Mouse (Mus musculus) Patski (cell line): ENCODE data around the gene Phf5a. TPM values are rescaled to one million over a fixed set of nuclear protein-coding genes. Genes with fewer than 3 reads are reported as not detected.

Experiments used
- ATAC-seq: fragments of 100-300 bp; one replicate; pipeline ENCODE4 v1.8.0; 2021
- CTCF ChIA-PET: fragments of 350-600 bp; sonication (Branson Sonifier 250); formaldehyde crosslinking; loops from one replicate; lab custom pipeline; 2022; ENCODE audit warnings: inconsistent platforms; lab: Charles Lee
- POLR2A ChIA-PET: fragments of 350-600 bp; sonication (Branson Sonifier 250); formaldehyde crosslinking; loops from one replicate; lab custom pipeline; 2022; ENCODE audit warnings: antibody characterized with exemption, inconsistent platforms; lab: Charles Lee
- DNase-seq: peaks from one replicate; pipeline ENCODE4 v3.0.0-alpha.2; 2011; ENCODE audit warnings: low read depth, low spot score
- H3K27me3 ChIP-seq: fragments of 371-371 bp; one replicate; pipeline ENCODE4 v1.5.1; 2021
- CTCF ChIP-seq: fragments of 100-300 bp; IDR thresholded peaks from one replicate; pipeline ENCODE4 v1.5.1; 2021
- in situ Hi-C: fragments of 300-500 bp; cut with MboI; formaldehyde crosslinking; loops from 3 replicates; pipeline ENCODE4 v1.11.1; 2018; ENCODE audit warnings: low pct_unique_long_range_greater_than_20kb, mixed read lengths
- polyA plus RNA-seq: library from polyadenylated mRNA; unstranded; gene quantifications from one replicate; pipeline ENCODE4 v1.2.3, GENCODE M21; 2021

The Phf5a gene
- polyA plus RNA-seq, 1 experiment from 2014 or later, result 68.2 TPM

DNA sequence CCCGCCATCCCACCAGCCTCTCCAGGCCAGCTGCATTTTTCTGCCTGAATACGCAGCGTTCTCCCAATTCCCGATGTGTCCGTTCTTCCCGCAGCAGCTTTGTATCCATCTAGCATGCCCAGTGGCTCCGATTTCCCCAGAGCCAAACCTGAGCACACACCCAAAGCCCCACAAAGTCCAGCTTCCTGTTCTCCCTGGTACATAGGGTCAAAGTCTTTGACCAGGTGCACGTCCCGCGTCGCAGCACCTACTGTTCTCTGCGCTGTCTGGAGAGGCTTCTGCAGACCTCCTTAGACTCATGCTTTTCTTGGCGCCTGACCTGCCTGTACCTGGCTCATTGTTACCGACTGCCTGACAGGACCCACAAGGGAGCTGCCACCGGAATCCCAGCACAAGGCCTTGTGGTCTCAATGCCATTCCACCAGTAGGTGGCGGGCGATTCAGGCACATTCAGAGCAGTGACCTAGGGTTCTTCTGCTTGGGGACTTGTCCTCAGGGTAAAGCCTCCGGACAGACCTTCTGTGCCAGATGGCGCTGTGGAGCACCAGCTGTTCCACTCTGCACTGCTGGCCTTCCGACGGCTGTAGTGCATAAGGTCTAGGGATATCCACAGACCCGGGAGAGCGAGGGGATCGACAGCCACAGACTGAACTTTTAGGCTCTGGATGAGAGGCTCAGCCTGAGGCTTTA is 40.4 kb downstream of the Phf5a start:
- ATAC-seq (peak; percentile 79), DNase-seq (peak; percentile 59)
- in situ Hi-C loops, result loop anchor here (5.0 kb wide), 1 partner anchor 86 kb away; no protein-coding TSS in a partner anchor
- peak; percentile 99 for TF ChIP-seq CTCF
- ChIA-PET POLR2A (interaction anchor here (0.6 to 2.0 kb wide), 5 partner anchors 14 to 85 kb away, joined by 3 to 9 read pairs (median 4); partner anchors contain the start of gene Tob2), CTCF (interaction anchor here (0.7 to 2.9 kb wide), 20 partner anchors 9 to 133 kb away, joined by 3 to 16 read pairs (median 7); partner anchors contain the start of gene Tob2)
- H3K27me3 ChIP-seq, result no peaks in the 10 kb centered on the region

DNA sequence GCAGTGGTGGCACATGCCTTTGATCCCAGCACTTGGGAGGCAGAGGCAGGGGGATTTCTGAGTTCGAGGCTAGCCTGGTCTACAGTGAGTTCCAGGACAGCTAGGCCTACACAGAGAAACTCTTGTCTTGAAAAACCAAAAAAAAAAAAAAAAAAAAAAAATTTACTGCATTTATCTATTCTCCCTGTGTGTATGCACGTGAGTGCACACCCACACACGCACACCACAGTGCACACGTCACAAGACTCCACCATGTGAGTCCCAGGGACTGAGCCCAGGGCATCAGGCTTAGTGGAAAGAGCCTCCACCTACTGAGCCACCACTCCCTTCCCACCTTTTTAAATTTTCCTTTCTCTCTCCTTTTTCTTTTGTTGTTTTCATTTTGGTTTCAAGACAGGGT is 41.2 kb downstream of the Phf5a start:
- in situ Hi-C loops, result loop anchor here (5.0 kb wide), 1 partner anchor 87 kb away; no protein-coding TSS in a partner anchor
- H3K27me3 ChIP-seq, result no peaks in the 10 kb centered on the region
- DNase-seq (no peak), ATAC-seq (no peak)
- CTCF ChIA-PET, result interaction anchor here (0.7 to 2.9 kb wide), 16 partner anchors 10 to 132 kb away, joined by 3 to 16 read pairs (median 7); partner anchors contain the start of gene Tob2
- POLR2A ChIA-PET, result interaction anchor here (0.6 to 2.0 kb wide), 4 partner anchors 18 to 86 kb away, joined by 3 to 9 read pairs (median 6); partner anchors contain the start of gene Tob2
- no peak for TF ChIP-seq CTCF

DNA sequence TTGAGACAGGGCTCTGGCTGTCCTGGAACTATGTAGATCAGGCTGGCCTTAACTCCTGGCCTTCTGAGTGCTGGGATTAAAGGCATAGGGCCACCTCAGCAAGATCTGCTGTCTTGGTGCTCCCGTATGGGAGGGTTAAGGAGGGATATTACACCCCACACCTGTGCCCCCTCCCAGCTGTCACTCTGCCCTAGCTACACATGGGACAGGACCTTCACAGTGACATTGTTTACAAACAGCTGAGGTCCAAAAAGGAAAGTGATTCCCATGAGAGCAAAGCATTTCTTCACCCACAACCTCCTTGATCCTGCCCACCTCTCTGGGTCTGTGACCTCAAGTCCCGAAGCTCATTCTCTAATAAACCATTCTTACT is 42.5 kb downstream of the Phf5a start:
- no peak for TF ChIP-seq CTCF
- ChIA-PET POLR2A (no interaction called here), CTCF (no interaction called here)
- H3K27me3 ChIP-seq, result no peaks in the 10 kb centered on the region
- in situ Hi-C loops, result no loop called here
- DNase-seq (no peak), ATAC-seq (no peak)

DNA sequence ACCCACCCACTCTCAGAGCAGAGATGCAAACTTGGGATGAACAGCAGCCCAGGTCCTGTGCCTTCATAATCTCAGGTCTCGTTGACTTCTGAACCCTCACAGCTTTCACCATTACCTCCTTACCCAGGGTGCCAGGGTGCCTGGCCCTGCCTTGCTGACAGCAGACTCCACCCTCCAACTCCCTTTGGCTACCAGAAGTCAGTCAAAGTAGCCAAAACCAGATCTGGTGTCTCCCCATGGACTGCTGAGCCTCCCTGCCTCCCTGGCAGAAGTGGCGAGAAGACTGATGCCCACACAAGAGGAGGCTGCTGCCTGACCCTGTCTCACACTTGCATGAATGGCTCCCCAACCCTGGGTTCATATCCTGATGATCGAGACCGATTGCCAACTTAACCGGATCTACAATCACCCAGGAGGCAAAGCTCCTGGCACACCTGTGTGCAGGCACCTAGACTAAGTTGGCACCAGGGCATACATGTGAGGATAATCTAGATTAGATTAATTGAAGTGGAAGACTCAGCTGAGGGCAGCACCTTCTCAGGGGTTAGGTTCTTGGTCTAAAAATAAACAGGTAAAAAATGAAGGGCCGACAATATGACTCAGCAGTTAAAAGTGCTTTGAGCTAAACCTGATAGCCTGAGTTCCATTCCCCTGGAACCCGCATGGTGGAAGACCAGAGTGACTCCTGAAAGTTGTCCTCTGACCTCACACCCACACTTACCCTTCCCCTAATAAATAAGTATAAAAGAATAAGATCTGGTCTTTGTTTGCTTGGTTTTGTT is 43.1 kb downstream of the Phf5a start:
- POLR2A ChIA-PET, result no interaction called here
- CTCF ChIA-PET, result no interaction called here
- H3K27me3 ChIP-seq, result no peaks in the 10 kb centered on the region
- in situ Hi-C loops, result no loop called here
- ATAC-seq, result no peak
- no peak for DNase-seq
- TF ChIP-seq CTCF, result no peak

DNA sequence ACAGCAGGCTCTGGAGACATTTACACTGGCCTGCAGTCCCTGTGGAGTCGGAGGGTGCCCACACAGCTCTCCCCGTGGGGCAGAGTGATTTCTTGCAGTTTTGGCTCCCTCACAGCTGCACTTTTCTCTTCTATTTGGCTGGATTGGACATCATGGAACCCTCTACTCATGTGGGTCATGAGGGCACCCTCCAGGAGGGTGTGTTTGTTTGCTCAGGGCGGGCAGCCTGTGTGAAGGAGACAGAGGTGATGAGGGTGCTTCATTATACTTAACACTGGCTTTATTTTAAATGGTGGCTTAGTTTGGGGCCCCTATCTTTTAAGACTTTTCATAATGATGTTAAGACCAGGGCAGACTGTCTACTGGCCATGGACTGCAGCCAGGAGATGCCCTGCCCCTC is 46.9 kb downstream of the Phf5a start:
- no peaks in the 10 kb centered on the region for H3K27me3 ChIP-seq
- CTCF ChIA-PET, result no interaction called here
- POLR2A ChIA-PET, result no interaction called here
- DNase-seq (no peak), ATAC-seq (no peak)
- in situ Hi-C loops, result no loop called here
- no peak for TF ChIP-seq CTCF

DNA sequence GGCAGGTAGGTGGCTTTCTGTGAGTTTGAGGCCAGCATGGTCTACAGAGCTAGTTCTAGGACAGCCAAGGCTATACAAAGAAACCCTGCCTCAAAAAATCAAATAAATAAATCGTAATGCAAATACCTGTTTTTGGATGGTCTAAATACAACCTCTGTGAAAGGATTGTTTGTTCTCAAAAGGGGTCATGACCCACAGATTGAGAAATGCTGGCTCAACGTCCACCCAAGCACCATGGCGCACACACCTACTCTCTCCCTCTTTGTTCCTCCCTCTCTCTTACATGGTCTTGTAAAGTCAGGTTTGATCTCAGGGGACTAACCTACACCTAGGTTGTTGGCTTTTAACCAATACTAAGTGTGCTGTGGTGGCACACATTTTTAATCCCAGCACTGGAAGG is 49.1 kb downstream of the Phf5a start:
- H3K27me3 ChIP-seq, result no peaks in the 10 kb centered on the region
- DNase-seq (no peak), ATAC-seq (no peak)
- TF ChIP-seq CTCF, result no peak
- ChIA-PET CTCF (no interaction called here), POLR2A (no interaction called here)
- in situ Hi-C loops, result no loop called here

DNA sequence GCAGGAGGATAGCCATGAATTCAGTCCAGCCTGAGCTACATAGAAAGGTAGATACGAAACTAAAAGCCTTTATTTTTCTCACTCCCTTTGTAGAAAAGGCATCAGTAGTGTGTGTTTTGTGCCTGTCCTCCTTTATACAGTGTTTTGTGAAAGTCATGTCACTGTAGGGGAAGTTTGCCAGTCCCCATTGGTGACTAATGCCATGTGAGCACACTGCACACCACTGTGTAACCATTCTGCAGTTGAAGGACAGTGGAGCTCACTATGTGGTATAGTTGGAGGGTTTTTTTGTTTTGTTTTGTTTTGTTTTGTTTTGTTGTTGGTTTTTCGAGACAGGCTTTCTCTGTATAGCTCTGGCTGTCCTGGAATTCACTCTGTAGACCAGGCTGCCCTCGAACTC is 53.3 kb downstream of the Phf5a start:
- DNase-seq (no peak), ATAC-seq (no peak)
- in situ Hi-C loops, result no loop called here
- CTCF ChIA-PET, result interaction anchor here (1.4 to 2.4 kb wide), 2 partner anchors 9 to 13 kb away, joined by 4 to 10 read pairs; no protein-coding TSS in a partner anchor
- no peaks in the 10 kb centered on the region for H3K27me3 ChIP-seq
- no peak for TF ChIP-seq CTCF
- POLR2A ChIA-PET, result interaction anchor here (1.3 kb wide), 1 partner anchor 13 kb away, joined by 4 read pairs; no protein-coding TSS in a partner anchor

DNA sequence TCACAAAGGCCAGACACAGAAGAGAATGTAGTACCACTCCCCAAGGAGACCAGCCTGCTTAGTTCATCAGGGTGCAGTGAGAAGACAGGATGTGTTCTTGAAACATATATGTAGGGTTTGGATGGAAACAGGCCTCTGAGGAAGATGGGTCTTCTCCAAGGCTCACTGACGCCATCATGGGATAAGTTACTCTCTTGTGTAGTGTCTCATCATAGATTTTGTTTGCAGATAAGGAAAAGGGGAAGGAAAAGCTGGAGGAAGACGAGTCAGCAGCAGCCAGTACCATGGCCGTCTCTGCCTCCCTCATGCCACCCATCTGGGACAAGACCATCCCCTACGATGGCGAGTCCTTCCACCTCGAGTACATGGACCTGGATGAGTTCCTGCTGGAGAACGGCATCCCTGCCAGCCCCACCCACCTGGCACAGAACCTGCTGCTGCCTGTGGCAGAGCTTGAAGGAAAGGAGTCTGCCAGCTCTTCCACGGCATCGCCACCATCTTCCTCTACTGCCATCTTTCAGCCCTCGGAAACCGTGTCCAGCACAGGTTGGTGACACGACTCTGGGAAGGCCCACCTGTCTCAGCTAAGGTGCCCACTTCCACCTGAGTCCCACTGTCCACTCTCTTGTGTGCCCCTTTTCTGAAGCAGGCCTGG is 56.9 kb downstream of the Phf5a start:
- ATAC-seq (no peak), DNase-seq (no peak)
- ChIA-PET CTCF (interaction anchor here (1.0 to 2.2 kb wide), 4 partner anchors 13 to 77 kb away, joined by 3 to 9 read pairs (median 3); no protein-coding TSS in a partner anchor), POLR2A (no interaction called here)
- no peaks in the 10 kb centered on the region for H3K27me3 ChIP-seq
- TF ChIP-seq CTCF, result no peak
- in situ Hi-C loops, result no loop called here

Other genes with a start within 250 kb of the Phf5a start
- 24.2 TPM for gene L3mbtl2, start 208.0 kb downstream of the Phf5a start, polyA plus RNA-seq
- gene Chadl, start 174.6 kb downstream of the Phf5a start, polyA plus RNA-seq, result 9.1 TPM
- 90.0 TPM for gene Zc3h7b, start 126.9 kb downstream of the Phf5a start, polyA plus RNA-seq
- gene Rangap1, start 126.4 kb downstream of the Phf5a start, polyA plus RNA-seq, result 120 TPM
- gene Tef, start 69.5 kb downstream of the Phf5a start, polyA plus RNA-seq, result 61.5 TPM
- 27.3 TPM for gene Tob2, start 13.1 kb downstream of the Phf5a start, polyA plus RNA-seq
- 559 TPM for gene Aco2, start 398 bp upstream of the Phf5a start, polyA plus RNA-seq
- gene Polr3h, start 54.3 kb upstream of the Phf5a start, polyA plus RNA-seq, result 154 TPM
- gene Csdc2, start 64.8 kb upstream of the Phf5a start, polyA plus RNA-seq, result 24.9 TPM
- 97.0 TPM for gene Pmm1, start 89.0 kb upstream of the Phf5a start, polyA plus RNA-seq
- not detected for gene 1700029P11Rik, start 108.6 kb upstream of the Phf5a start, polyA plus RNA-seq
- 48.0 TPM for gene Xrcc6, start 115.9 kb upstream of the Phf5a start, polyA plus RNA-seq
- 57.0 TPM for gene Desi1, start 162.0 kb upstream of the Phf5a start, polyA plus RNA-seq
- gene Snu13, start 175.7 kb upstream of the Phf5a start, polyA plus RNA-seq, result 120 TPM
- not detected for gene 4930407I10Rik, start 187.2 kb upstream of the Phf5a start, polyA plus RNA-seq
- gene Mei1, start 198.1 kb upstream of the Phf5a start, polyA plus RNA-seq, result not detected